Mouse (Mus musculus) lung, postnatal 14 days (tissue): ENCODE data around the gene Adat1.

Experiments
- DNase-seq: peaks from one replicate; pipeline ENCODE4 v3.0.0; 2021

Adat1 gene

GRCm38 (mm10) chr8:111967246-111967870 is 24.7 kb downstream of the Adat1 start:
- no peak for DNase-seq

DNA sequence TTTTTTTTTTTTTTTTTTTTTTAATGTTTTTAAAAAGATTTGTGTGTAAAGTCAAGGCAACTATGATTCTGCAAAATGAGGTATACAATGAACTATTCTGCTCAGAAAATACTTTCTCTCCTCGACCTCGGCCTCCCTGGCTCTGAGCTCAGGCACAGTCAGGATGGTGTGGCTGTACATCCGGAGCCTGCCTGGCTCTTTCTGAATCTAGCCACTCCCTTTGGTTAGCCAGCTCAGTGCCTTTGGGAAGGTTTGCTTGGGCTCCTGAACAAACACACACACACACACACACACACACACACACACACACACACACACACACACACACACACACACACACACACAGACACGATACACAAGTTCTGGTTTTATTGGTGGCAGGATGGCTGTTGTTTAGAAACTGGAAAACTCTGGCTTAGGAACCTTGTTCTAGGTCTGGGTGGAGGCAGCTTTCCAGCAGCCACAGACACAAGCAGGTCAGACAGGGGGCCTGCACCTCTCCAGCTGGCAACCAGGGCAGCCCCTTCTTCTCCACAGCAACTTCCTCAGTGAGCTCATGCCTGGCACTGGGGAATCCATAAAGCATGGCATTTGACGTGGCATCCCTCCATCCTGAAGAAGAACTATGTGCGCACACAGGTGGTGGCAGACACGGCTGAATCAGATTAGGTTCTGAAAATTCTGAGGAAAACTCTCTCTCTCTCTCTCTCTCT is 27.1 kb downstream of the Adat1 start:
- DNase-seq, result no peak

GRCm38 (mm10) chr8:111964351-111964750 is 27.8 kb downstream of the Adat1 start:
- DNase-seq, result no peak

- no peak for DNase-seq
Observed at GRCm38 (mm10) chr8:111963546-111963945, 28.6 kb downstream of the Adat1 start.

DNA sequence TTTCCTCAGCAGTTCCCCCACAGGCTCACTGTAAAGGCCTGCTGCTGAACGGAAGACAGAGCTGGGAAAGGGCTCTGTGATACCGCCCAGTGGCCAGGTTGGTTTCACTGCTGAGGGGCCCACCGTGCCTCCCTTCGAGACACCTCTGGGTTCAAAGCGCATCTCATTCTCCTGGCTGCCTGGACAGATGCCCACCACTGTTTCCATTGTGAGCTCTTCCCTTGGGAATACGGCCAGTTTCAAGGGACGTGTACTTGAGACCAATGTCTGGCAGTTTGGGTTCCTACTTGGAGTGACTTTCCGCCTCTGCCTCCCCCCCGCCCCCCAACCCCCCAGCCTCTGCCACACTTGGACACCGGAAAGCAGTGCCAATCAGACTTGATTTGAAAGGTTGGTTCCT is 29.0 kb downstream of the Adat1 start:
- no peak for DNase-seq

DNA sequence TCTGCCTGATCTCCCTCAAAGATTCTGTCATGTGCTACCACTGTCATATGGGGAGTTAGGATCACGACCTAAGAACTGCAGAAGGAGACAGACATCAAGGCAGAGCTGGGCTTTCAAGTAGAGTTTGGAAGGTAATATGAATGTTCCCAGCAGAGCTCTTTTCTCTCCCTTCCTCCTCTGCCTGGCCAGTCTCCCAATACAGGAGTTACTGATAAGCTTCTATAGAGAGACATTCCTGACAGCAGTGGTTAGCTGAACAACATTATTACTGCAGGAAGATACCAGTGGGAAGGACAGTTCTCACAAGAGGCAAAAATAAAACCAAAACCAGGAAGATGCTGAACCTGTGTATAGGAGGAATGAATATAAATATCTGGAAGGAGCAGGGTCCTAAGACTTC is 29.5 kb downstream of the Adat1 start:
- DNase-seq, result no peak

- no peak for DNase-seq
Observed at GRCm38 (mm10) chr8:111961330-111961729, 30.8 kb downstream of the Adat1 start.

GRCm38 (mm10) chr8:111960591-111961321 is 31.3 kb downstream of the Adat1 start:
- DNase-seq, result no peak

DNA sequence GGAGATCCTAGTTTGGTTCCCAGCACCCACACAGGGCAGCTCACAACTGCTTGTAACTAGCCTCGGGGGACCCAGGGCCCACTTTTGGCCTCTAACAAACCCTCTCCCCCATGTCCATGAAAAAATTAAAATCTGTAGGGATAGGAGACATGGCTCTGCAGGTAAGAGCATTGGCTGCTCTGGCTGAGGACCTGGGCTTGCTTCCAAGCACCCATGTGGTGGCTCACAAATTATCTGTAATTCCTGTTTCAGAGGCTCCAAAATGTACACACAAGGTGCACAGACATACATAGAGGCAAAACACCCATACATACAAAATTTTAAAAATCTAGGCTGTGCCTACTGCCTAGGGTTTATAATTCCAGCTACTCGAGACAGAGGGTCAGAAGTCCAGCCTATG is 34.9 kb downstream of the Adat1 start:
- DNase-seq, result no peak

GRCm38 (mm10) chr8:111955879-111956278 is 36.2 kb downstream of the Adat1 start:
- no peak for DNase-seq

DNA sequence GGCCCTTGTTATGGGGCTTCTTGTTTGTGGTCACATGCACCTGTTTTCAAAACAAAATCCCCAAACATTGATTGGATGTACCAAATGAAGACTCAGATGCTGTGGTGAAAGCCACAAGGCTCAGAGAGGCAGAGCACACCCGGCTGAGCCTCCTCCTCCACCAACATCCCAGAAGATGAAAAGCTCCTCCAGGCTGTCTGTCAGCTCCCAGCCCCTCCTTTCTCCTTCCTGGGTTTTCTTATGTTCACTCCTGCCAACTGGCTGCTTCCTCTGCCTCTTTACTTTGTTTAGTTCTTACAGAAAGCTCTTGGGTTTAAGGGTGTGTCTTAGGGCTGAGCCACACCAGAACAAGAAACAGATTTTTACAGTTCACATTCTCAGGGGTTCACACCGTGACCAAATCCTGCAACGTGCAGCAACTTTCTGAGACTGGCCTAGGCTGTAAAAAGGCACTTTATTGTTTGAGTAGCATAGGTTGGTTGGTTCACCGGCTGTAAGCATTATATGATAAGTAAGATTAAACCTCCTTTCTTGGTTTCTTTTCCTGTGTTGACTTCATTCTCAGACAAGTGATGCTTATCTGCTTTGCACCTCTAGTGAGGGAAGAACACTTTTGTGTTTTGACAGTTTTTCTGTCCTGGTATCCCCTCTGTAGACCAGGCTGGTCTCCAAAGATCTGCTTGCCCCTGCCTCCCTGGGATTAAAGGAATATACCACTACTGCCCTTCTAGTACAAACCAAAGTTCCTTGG is 37.1 kb downstream of the Adat1 start:
- no peak for DNase-seq

GRCm38 (mm10) chr8:111951936-111952335 is 40.2 kb downstream of the Adat1 start:
- no peak for DNase-seq

GRCm38 (mm10) chr8:111951317-111951716 is 40.8 kb downstream of the Adat1 start:
- no peak for DNase-seq

- DNase-seq, result no peak
Observed at GRCm38 (mm10) chr8:111950846-111951245, 41.3 kb downstream of the Adat1 start.

DNA sequence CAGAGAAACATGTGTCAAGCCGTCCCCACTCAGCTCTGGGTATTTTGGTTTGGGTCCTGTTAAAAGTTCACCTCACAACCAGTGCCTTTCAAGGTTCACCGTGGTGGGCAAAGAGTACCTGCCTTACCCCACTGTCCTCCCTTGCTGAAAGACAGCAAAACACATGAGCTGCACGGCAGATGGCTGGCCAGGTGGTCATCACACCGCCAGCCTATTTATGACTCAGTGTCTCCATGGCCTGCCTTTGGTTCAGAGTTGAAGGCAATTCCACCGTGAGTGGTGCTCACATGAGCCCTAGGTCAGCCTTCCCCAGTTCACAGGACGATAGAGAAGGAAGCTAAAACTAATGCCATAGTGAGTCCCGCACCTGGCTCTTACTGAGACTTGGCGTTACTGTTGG is 44.1 kb downstream of the Adat1 start:
- no peak for DNase-seq

DNA sequence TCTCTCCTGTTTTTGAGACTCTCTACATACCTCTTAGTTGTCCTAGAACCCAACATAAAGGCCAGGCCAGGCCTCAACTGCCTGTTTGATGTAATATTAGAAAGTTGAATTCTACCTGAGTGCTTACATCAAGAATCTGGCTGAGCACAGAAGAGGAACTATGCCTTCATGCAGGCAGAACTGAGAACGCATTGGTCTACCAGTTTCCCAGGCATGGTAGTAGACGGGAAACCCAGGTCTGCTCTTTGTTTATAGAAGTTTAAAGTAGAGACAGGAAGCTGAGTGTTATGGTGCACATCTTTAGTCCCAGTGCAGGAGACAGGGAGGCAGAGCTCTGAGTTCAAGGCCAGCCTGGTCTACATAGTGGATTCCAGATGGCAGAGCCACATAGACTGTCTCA is 45.0 kb downstream of the Adat1 start:
- no peak for DNase-seq

- no peak for DNase-seq
Observed at GRCm38 (mm10) chr8:111943544-111943943, 48.6 kb downstream of the Adat1 start.

DNA sequence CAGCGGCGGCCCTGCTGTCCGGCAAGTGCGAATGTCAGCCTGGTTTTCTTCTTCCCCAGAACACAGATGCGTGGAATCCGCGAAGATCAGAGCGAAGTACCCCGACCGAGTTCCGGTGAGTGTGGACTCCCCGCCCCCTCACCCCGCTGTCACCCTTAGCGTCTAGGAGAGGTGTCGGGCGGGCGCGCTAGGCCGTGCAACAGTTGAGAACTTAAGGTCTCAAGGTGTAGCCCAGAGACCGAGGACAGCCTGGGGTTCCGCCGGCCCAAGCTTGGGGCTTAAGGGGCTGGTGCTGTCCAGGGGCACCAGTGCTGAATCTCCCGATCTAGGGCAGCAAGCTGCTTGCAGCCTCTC is 51.0 kb downstream of the Adat1 start:
- peak; percentile 46 for DNase-seq

DNA sequence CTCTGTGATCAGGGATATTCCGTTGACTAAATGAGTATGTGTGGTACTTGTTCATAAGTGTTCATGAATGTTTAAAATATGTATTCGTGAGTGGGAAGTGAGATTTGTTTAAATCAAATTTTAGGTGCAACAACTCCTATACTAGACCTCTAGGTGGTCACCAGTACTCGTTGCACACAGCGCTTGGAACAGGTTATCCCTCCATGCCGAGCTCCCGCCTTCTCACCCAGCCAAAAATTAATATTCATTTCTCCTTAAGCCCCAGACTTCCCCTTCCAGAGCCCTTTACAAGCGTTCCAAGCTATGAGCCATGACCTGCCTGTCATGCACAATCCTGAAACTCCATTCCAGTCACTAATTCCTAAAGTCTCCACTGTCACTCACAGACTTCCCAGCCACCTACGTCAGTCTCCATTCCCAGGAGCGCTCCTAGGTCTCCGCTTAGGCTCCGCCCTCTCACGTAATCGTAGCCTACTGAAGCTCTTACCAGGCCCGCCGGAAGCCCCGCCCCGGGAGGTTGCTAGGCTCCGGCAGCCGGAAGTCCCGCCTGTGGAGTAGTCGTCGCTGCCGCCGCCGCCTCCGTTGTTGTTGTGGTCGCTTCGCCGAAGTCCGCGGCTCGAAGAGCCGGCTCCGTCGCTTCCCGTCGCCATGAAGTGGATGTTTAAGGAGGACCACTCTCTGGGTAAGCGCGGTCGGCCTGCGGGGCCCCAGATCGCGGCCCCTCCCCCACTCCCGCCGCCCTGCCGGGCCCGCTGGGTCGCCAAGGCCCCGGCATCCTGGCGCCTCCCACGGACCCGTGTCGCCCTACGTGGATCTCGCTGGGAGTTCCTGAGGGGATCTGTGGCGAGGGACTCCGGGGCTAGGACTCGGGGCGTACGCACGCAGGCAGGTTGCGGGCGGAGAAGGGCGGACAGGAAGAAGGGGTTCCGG is 51.7 kb downstream of the Adat1 start, which contains the start of gene Gabarapl2:
TSS of gene Gabarapl2 (plus strand) at position 533 of the 930 bp plus-strand sequence.
- peak; percentile 98 for DNase-seq

DNA sequence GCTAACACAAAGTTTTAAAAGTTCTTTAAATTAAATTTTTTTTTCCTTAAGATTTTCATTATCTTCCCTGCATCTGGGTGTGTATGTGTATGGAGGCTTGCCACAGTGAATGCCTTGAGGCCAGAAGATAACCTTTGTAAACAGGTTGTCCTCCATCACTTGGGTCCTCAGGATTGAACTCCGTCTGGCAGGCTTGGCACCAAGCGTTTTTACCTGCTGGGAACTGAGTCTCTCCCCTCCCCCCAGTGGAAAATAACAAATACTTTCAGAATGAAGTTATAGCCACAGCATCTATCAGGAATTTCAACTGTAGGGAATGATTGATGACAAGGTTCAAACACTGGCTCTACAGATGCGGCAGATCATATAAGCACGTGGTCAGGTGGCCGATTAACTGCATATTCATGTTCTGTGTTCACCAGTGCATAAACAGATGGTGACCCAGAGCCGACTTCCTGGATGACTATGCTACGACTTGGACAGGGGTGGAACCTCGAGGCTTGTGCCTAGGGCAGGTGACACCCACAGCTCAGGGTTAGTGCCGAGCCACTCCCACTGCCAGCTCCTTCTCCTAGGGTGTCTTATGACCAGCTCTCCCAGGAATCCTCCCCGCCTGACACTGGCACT is 52.5 kb downstream of the Adat1 start:
- peak; percentile 16 for DNase-seq
